Mouse (Mus musculus) hindbrain, embryonic 16.5 days (tissue): ENCODE results near the gene Slc9a1. TPM values are rescaled to one million over a fixed set of nuclear protein-coding genes. Genes with fewer than 3 reads are reported as not detected.

Source experiments
- ATAC-seq: fragments of 200-750 bp; cut with Nextera tagmentation; 2 replicates; pipeline ENCODE4 v1.8.0; 2017; ENCODE audit warnings: moderate TSS enrichment, moderate library complexity
- H3K27ac ChIP-seq: fragments of 300-500 bp; sonication (generic); 2 replicates; pipeline ENCODE4 v1.5.1; 2014; ENCODE audit warnings: low read depth, mild to moderate bottlenecking, control low read depth, low read length, moderate library complexity
- H3K27me3 ChIP-seq: fragments of 300-500 bp; sonication (generic); replicated peaks from 2 replicates; pipeline ENCODE4 v1.6.1; 2014; ENCODE audit warnings: low read length; ENCODE audit not compliant: control insufficient read depth, insufficient read depth
- H3K36me3 ChIP-seq: fragments of 300-500 bp; sonication (generic); 2 replicates; pipeline ENCODE4 v1.6.1; 2014; ENCODE audit warnings: mild to moderate bottlenecking, low read length, moderate library complexity, mixed read lengths; ENCODE audit not compliant: control insufficient read depth, insufficient read depth
- H3K4me1 ChIP-seq: fragments of 300-500 bp; sonication (generic); 2 replicates; pipeline ENCODE4 v1.6.1; 2014; ENCODE audit warnings: low read depth, low read length; ENCODE audit not compliant: control insufficient read depth, insufficient read depth
- H3K4me2 ChIP-seq: fragments of 300-500 bp; sonication (generic); 2 replicates; pipeline ENCODE4 v1.6.1; 2014; ENCODE audit warnings: mild to moderate bottlenecking, low read length, control low read depth, moderate library complexity
- H3K4me3 ChIP-seq: fragments of 300-500 bp; sonication (generic); 2 replicates; pipeline ENCODE4 v1.5.1; 2014; ENCODE audit warnings: mild to moderate bottlenecking, low read length, control low read depth, moderate library complexity
- H3K9ac ChIP-seq: fragments of 300-500 bp; sonication (generic); 2 replicates; pipeline ENCODE4 v1.6.1; 2014; ENCODE audit warnings: low read depth, mild to moderate bottlenecking, control low read depth, low read length, moderate library complexity
- H3K9me3 ChIP-seq: fragments of 300-500 bp; sonication (generic); 2 replicates; pipeline ENCODE4 v1.6.1; 2014; ENCODE audit warnings: mild to moderate bottlenecking, low read length, moderate library complexity; ENCODE audit not compliant: control insufficient read depth
- WGBS: fragments of 180-500 bp; shearing (Covaris S2); extraction: QIAGEN DNeasy Blood & Tissue Kit; methylation state at CpG from one replicate; pipeline ENCODE4 v1.1.7; 2014; 5-methylcytosine and 5-hydroxymethylcytosine counted together
- polyA plus RNA-seq: library from polyadenylated mRNA; unstranded; fragments of >200 nt; fragmentation: Nextera tagmentation; extraction: Ambion mirVana; gene quantifications from 2 replicates; pipeline ENCODE4 v1.2.1, GENCODE M21; 2015

Slc9a1 gene
- polyA plus RNA-seq, 1 experiment from 2014 or later, result 9.8 TPM

GRCm38 (mm10) chr4:133421989-133422388 is 52.5 kb downstream of the Slc9a1 start:
- H3K9ac ChIP-seq, result no peak overlapping the region; the same call in 1 of the 2 replicates
- no peaks in the 10 kb centered on the region for H3K4me1 ChIP-seq
- no peak for ATAC-seq
- 88% methylated on average over 12 of the region's 12 CpGs for WGBS
- no peaks in the 10 kb centered on the region for H3K27me3 ChIP-seq
- no peak overlapping the region for H3K4me2 ChIP-seq
- no peak overlapping the region for H3K27ac ChIP-seq
- H3K4me3 ChIP-seq, result no peak overlapping the region
- H3K9me3 ChIP-seq, result no peaks in the 10 kb centered on the region
- H3K36me3 ChIP-seq, result peaks cover 9% of the 10 kb centered on the region; the same call in 1 of the 2 replicates

- H3K27ac ChIP-seq, result no peak overlapping the region
- no peaks in the 10 kb centered on the region for H3K27me3 ChIP-seq
- no peaks in the 10 kb centered on the region for H3K9me3 ChIP-seq
- WGBS, result 84% methylated on average over 15 of the region's 15 CpGs
- H3K4me2 ChIP-seq, result no peak overlapping the region
- no peak for ATAC-seq
- H3K9ac ChIP-seq, result no peak overlapping the region; the same call in 1 of the 2 replicates
- H3K4me3 ChIP-seq, result no peak overlapping the region
- H3K36me3 ChIP-seq, result peaks cover 9% of the 10 kb centered on the region; the same call in 1 of the 2 replicates
- H3K4me1 ChIP-seq, result no peaks in the 10 kb centered on the region
Measured at GRCm38 (mm10) chr4:133422601-133423000, 53.1 kb downstream of the Slc9a1 start.

GRCm38 (mm10) chr4:133423108-133423507 is 53.6 kb downstream of the Slc9a1 start:
- peak; percentile 34; the same call in 1 of the 2 replicates for ATAC-seq
- H3K27me3 ChIP-seq, result no peaks in the 10 kb centered on the region
- no peak overlapping the region for H3K4me3 ChIP-seq
- no peak overlapping the region for H3K27ac ChIP-seq
- H3K36me3 ChIP-seq, result peaks cover 9% of the 10 kb centered on the region; the same call in 1 of the 2 replicates
- no peak overlapping the region for H3K4me2 ChIP-seq
- no peak overlapping the region; the same call in 1 of the 2 replicates for H3K9ac ChIP-seq
- 52% methylated on average over 6 of the region's 6 CpGs for WGBS
- H3K4me1 ChIP-seq, result no peaks in the 10 kb centered on the region
- no peaks in the 10 kb centered on the region for H3K9me3 ChIP-seq

GRCm38 (mm10) chr4:133423691-133424090 is 54.2 kb downstream of the Slc9a1 start:
- Histone ChIP-seq H3K27ac (no peak overlapping the region), H3K4me2 (no peak overlapping the region), H3K9ac (no peak overlapping the region), H3K36me3 (peaks cover 9% of the 10 kb centered on the region; the same call in 1 of the 2 replicates), H3K27me3 (no peaks in the 10 kb centered on the region), H3K4me3 (no peak overlapping the region), H3K9me3 (no peaks in the 10 kb centered on the region), H3K4me1 (no peaks in the 10 kb centered on the region)
- ATAC-seq, result 0 out of 2 replicates have a peak, but pooled peaks have one; percentile 6
- WGBS, result 74% methylated on average over 6 of the region's 6 CpGs

GRCm38 (mm10) chr4:133424100-133424499 is 54.6 kb downstream of the Slc9a1 start:
- H3K36me3 ChIP-seq, result peaks cover 9% of the 10 kb centered on the region; the same call in 1 of the 2 replicates
- no peak overlapping the region for H3K9ac ChIP-seq
- no peaks in the 10 kb centered on the region for H3K9me3 ChIP-seq
- 34% methylated on average over 4 of the region's 4 CpGs for WGBS
- no peak overlapping the region for H3K27ac ChIP-seq
- no peak overlapping the region for H3K4me3 ChIP-seq
- H3K4me1 ChIP-seq, result no peaks in the 10 kb centered on the region
- H3K27me3 ChIP-seq, result no peaks in the 10 kb centered on the region
- no peak overlapping the region for H3K4me2 ChIP-seq
- peak; percentile 62 for ATAC-seq

GRCm38 (mm10) chr4:133426141-133426540 is 56.6 kb downstream of the Slc9a1 start:
- H3K9ac ChIP-seq, result no peak overlapping the region
- peaks cover 7% of the 10 kb centered on the region; the same call in 1 of the 2 replicates for H3K36me3 ChIP-seq
- no peaks in the 10 kb centered on the region for H3K4me1 ChIP-seq
- no peaks in the 10 kb centered on the region for H3K9me3 ChIP-seq
- no peak overlapping the region for H3K27ac ChIP-seq
- WGBS, result 82% methylated on average over 5 of the region's 5 CpGs
- no peaks in the 10 kb centered on the region for H3K27me3 ChIP-seq
- no peak overlapping the region for H3K4me3 ChIP-seq
- no peak for ATAC-seq
- no peak overlapping the region for H3K4me2 ChIP-seq

GRCm38 (mm10) chr4:133431508-133431907 is 62.0 kb downstream of the Slc9a1 start:
- Histone ChIP-seq H3K4me3 (no peak overlapping the region), H3K27me3 (no peaks in the 10 kb centered on the region), H3K9ac (no peak overlapping the region), H3K27ac (no peak overlapping the region), H3K36me3 (no peaks in the 10 kb centered on the region), H3K4me1 (peaks cover 7% of the 10 kb centered on the region), H3K4me2 (no peak overlapping the region), H3K9me3 (no peaks in the 10 kb centered on the region)
- ATAC-seq, result 0 out of 2 replicates have a peak, but pooled peaks have one; percentile 44
- WGBS, result 64% methylated on average over 6 of the region's 6 CpGs

GRCm38 (mm10) chr4:133432560-133433171 is 63.2 kb downstream of the Slc9a1 start:
- H3K36me3 ChIP-seq, result no peaks in the 10 kb centered on the region
- H3K27ac ChIP-seq, result peak overlapping the region; percentile 66
- peak overlapping the region; percentile 46 for H3K4me2 ChIP-seq
- H3K4me3 ChIP-seq, result peak overlapping the region; percentile 15
- H3K27me3 ChIP-seq, result no peaks in the 10 kb centered on the region
- H3K9me3 ChIP-seq, result no peaks in the 10 kb centered on the region
- peaks cover 7% of the 10 kb centered on the region for H3K4me1 ChIP-seq
- 18% methylated on average over 17 of the region's 17 CpGs for WGBS
- no peak overlapping the region for H3K9ac ChIP-seq
- peak; percentile 87 for ATAC-seq

GRCm38 (mm10) chr4:133435921-133436320 is 66.4 kb downstream of the Slc9a1 start:
- no peaks in the 10 kb centered on the region for H3K9me3 ChIP-seq
- 95% methylated on average over 11 of the region's 11 CpGs for WGBS
- no peak overlapping the region for H3K9ac ChIP-seq
- no peaks in the 10 kb centered on the region for H3K27me3 ChIP-seq
- ATAC-seq, result no peak
- no peak overlapping the region for H3K4me2 ChIP-seq
- H3K27ac ChIP-seq, result no peak overlapping the region
- H3K4me3 ChIP-seq, result no peak overlapping the region
- H3K4me1 ChIP-seq, result peaks cover 20% of the 10 kb centered on the region
- H3K36me3 ChIP-seq, result no peaks in the 10 kb centered on the region
